Mouse (Mus musculus): ENCODE measurements around the gene Cd7. TPM values are rescaled to one million over a fixed set of nuclear protein-coding genes. Genes with fewer than 3 reads are reported as not detected.
A peak's percentile ranks its signal among the peaks of the same experiment; 100 is the strongest.

Gene Cd7
- polyA plus RNA-seq, 2 experiments: 0.37 to 0.56 TPM

DNA sequence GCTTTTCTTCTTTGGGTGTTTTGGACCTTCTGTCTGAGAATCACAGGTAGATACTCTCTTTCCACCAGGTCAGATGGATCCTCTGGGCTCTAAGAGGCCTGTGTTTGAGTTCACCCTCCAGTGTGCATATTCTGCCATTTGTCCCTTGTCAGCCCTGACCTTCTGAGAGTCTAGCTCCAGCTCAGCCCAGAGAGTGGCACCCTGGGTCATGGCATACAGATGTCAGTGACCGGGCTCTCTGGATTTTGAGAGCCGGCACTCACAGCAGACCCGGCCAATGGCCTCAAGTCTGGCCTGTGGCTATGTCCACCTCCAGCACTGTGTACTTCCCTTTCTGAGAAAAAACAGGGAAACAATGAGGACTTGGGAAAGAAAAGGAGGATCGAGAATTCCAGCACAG, 20.3 kb upstream of the Cd7 start:
- WGBS (ENCODE audit: insufficient replicate concordance): 66% methylated on average over 4 of the region's 4 CpGs
- TF ChIP-seq EP300 (IDR thresholded peaks at IDR 0.05; ENCODE audit: low read depth): no peak
- TF ChIP-seq CTCF (IDR thresholded peaks at IDR 0.05; ENCODE audit: low read depth): no peak
- no peak for ATAC-seq (ENCODE audit: insufficient read depth)
- no peak overlapping the region for H3K4me2 ChIP-seq (ENCODE audit: low read depth)
- DNase-seq (ENCODE audit: low read depth in 3 of 3, low spot score in 3 of 3): no peak
- no peaks in the 10 kb centered on the region for H3K36me3 ChIP-seq (replicated peaks; ENCODE audit: control insufficient read depth, insufficient read depth, low read depth)
- H3K4me3 ChIP-seq (ENCODE audit: insufficient read depth in 1 of 2, low read depth in 2 of 2, low read length in 2 of 2): no peak overlapping the region
- H3K4me1 ChIP-seq (replicated peaks; ENCODE audit: control insufficient read depth in 2 of 2, insufficient read depth in 2 of 2, low read length in 1 of 2): peaks cover 0 to 23% of the 10 kb centered on the region in 2 experiments; a peak in 2 of 4 replicates
- no peaks in the 10 kb centered on the region for H3K27me3 ChIP-seq (ENCODE audit: control insufficient read depth, insufficient read depth, low read length)
- no peaks in the 10 kb centered on the region for H3K9me3 ChIP-seq (ENCODE audit: control insufficient read depth, low read length)
- H3K27ac ChIP-seq: no peak overlapping the region
- no peak overlapping the region for H3K9ac ChIP-seq (replicated peaks)

DNA sequence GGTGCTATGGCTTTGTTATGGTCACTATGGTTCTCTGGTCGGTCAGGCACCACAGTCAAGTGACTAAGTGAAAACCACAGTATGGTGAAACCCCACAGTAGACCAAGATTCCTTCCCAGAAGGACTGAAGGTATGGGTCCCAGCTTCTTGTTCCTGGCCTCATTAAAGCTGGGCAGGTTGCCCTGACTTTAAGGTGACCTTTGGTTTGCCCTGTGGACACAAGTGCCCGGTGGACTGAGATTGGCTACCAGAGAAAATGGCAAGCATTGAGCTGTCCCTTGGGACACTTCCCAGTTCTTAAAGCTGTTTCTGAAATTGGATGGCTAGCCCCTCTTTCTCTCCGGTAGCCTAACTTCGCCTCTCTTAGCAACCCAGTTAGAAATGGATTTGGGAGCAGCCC, 19.7 kb upstream of the Cd7 start:
- ATAC-seq (ENCODE audit: insufficient read depth) (no peak), DNase-seq (ENCODE audit: low read depth in 3 of 3, low spot score in 3 of 3) (no peak)
- Histone ChIP-seq H3K4me2 (ENCODE audit: low read depth) (no peak overlapping the region), H3K9ac (replicated peaks) (no peak overlapping the region), H3K27me3 (ENCODE audit: control insufficient read depth, insufficient read depth, low read length) (no peaks in the 10 kb centered on the region), H3K4me1 (replicated peaks; ENCODE audit: control insufficient read depth in 2 of 2, insufficient read depth in 2 of 2, low read length in 1 of 2) (peaks cover 0 to 23% of the 10 kb centered on the region in 2 experiments; a peak in 2 of 4 replicates), H3K27ac (no peak overlapping the region), H3K4me3 (ENCODE audit: insufficient read depth in 1 of 2, low read depth in 2 of 2, low read length in 2 of 2) (no peak overlapping the region), H3K9me3 (ENCODE audit: control insufficient read depth, low read length) (no peaks in the 10 kb centered on the region), H3K36me3 (replicated peaks; ENCODE audit: control insufficient read depth, insufficient read depth, low read depth) (no peaks in the 10 kb centered on the region)
- WGBS (ENCODE audit: insufficient replicate concordance): 58% methylated on average over 4 of the region's 4 CpGs
- TF ChIP-seq EP300 (IDR thresholded peaks at IDR 0.05; ENCODE audit: low read depth) (no peak), CTCF (IDR thresholded peaks at IDR 0.05; ENCODE audit: low read depth) (no peak)

DNA sequence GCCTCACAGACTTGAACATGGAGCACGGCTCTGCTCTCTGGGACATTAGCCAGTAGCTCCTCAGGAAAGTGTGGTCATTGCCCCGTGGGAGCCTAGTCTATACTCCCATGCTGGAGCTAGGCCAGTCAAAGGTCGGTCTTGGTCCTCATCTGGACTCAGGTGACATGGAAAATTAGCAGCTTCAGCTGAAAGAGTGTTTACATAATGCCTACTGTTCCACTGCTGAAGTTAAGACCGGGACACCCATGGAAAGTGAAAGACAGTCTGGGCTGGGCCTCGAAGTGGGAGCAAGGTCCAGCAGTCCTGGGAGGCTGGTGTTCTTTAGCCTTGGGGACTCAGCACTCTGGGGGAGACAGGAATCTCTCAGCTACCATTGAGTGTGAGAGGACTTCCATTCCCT, 18.9 kb upstream of the Cd7 start:
- Histone ChIP-seq H3K9ac (replicated peaks) (no peak overlapping the region), H3K4me1 (replicated peaks; ENCODE audit: control insufficient read depth in 2 of 2, insufficient read depth in 2 of 2, low read length in 1 of 2) (peaks cover 0 to 23% of the 10 kb centered on the region in 2 experiments; a peak in 2 of 4 replicates), H3K27ac (no peak overlapping the region), H3K36me3 (replicated peaks; ENCODE audit: control insufficient read depth, insufficient read depth, low read depth) (no peaks in the 10 kb centered on the region), H3K4me2 (ENCODE audit: low read depth) (no peak overlapping the region), H3K9me3 (ENCODE audit: control insufficient read depth, low read length) (no peaks in the 10 kb centered on the region), H3K27me3 (ENCODE audit: control insufficient read depth, insufficient read depth, low read length) (no peaks in the 10 kb centered on the region), H3K4me3 (ENCODE audit: insufficient read depth in 1 of 2, low read depth in 2 of 2, low read length in 2 of 2) (no peak overlapping the region)
- 41% methylated on average over 5 of the region's 5 CpGs for WGBS (ENCODE audit: insufficient replicate concordance)
- ATAC-seq (ENCODE audit: insufficient read depth) (no peak), DNase-seq (ENCODE audit: low read depth in 3 of 3, low spot score in 3 of 3) (no peak)
- no peak for TF ChIP-seq CTCF (IDR thresholded peaks at IDR 0.05; ENCODE audit: low read depth)
- TF ChIP-seq EP300 (IDR thresholded peaks at IDR 0.05; ENCODE audit: low read depth): no peak

DNA sequence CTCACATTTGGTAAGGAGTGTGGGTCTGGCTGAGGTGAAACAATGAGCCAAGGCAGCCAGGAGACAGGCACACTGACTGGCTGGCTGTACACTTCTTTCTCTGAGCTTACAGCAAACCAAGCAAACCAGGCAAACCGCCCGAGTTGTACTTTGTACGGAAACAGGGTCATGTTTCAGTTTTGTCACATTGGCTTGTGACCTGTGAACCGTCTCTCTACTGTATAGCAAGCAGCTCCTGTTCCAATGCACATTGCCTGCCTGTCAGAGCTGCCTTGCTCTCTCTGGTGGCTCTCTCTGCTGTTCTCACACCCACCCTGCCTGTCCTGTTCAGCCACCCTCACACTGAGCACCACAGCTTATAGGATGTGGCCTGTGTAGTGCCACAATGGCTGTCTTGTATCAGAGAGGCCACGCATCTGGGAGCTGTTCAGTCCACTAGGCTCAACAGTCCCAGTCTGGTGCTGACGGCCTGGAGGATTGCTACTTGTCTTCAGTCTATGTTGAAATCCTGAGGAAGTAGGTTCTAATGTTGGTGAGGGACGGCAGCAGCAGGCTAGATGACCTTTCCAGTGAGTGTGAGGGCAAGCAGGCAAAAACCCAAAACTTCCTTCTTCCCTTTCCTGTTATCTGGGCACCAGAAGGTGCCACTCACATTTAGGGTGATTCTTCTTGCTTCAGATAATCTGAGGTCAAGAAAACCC, 17.5 kb upstream of the Cd7 start:
- H3K27me3 ChIP-seq (ENCODE audit: control insufficient read depth, insufficient read depth, low read length): no peaks in the 10 kb centered on the region
- H3K27ac ChIP-seq: peak overlapping the region; percentile 42
- H3K4me2 ChIP-seq (ENCODE audit: low read depth): no peak overlapping the region
- no peak overlapping the region for H3K9ac ChIP-seq (replicated peaks)
- WGBS (ENCODE audit: insufficient replicate concordance): 43% methylated on average over 7 of the region's 7 CpGs
- TF ChIP-seq CTCF (IDR thresholded peaks at IDR 0.05; ENCODE audit: low read depth) (no peak), EP300 (IDR thresholded peaks at IDR 0.05; ENCODE audit: low read depth) (no peak)
- H3K9me3 ChIP-seq (ENCODE audit: control insufficient read depth, low read length): no peaks in the 10 kb centered on the region
- ATAC-seq (ENCODE audit: insufficient read depth) (no peak), DNase-seq (ENCODE audit: low read depth in 3 of 3, low spot score in 3 of 3) (peak in 2 of 3 experiments; percentile 30 to 38)
- peaks cover 0 to 22% of the 10 kb centered on the region in 2 experiments; a peak in 2 of 4 replicates for H3K4me1 ChIP-seq (replicated peaks; ENCODE audit: control insufficient read depth in 2 of 2, insufficient read depth in 2 of 2, low read length in 1 of 2)
- no peak overlapping the region for H3K4me3 ChIP-seq (ENCODE audit: insufficient read depth in 1 of 2, low read depth in 2 of 2, low read length in 2 of 2)
- no peaks in the 10 kb centered on the region for H3K36me3 ChIP-seq (replicated peaks; ENCODE audit: control insufficient read depth, insufficient read depth, low read depth)

DNA sequence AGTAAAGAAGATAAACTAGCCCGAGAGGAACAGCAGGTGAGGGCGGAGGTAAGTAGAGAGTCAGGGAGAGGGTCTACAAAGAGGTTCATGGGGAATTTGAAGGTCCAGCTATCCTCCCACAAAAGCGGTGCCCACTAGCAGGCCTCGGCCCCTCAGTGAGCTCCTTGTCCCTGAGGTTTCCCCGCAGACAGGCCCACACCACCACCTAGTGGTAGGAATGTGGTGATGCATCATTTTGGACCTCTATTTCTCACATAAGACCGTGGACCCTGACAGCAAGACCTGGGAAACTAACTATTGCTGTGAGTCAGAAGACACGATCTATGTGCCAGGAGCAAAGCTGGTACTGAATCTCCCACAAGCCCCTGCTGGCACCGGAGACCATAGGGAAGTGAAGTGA, 14.3 kb upstream of the Cd7 start:
- Histone ChIP-seq H3K4me2 (ENCODE audit: low read depth) (no peak overlapping the region), H3K27ac (no peak overlapping the region), H3K4me1 (replicated peaks; ENCODE audit: control insufficient read depth in 2 of 2, insufficient read depth in 2 of 2, low read length in 1 of 2) (peaks cover 0 to 20% of the 10 kb centered on the region in 2 experiments; a peak in 2 of 4 replicates), H3K9me3 (ENCODE audit: control insufficient read depth, low read length) (no peaks in the 10 kb centered on the region), H3K4me3 (ENCODE audit: insufficient read depth in 1 of 2, low read depth in 2 of 2, low read length in 2 of 2) (no peak overlapping the region), H3K9ac (replicated peaks) (no peak overlapping the region), H3K27me3 (ENCODE audit: control insufficient read depth, insufficient read depth, low read length) (no peaks in the 10 kb centered on the region), H3K36me3 (replicated peaks; ENCODE audit: control insufficient read depth, insufficient read depth, low read depth) (no peaks in the 10 kb centered on the region)
- WGBS (ENCODE audit: insufficient replicate concordance): 9% methylated on average over 8 of the region's 8 CpGs
- TF ChIP-seq CTCF (IDR thresholded peaks at IDR 0.05; ENCODE audit: low read depth): peak; percentile 99
- TF ChIP-seq EP300 (IDR thresholded peaks at IDR 0.05; ENCODE audit: low read depth): no peak
- DNase-seq (ENCODE audit: low read depth in 3 of 3, low spot score in 3 of 3) (peak; percentile 44 to 51 (median 50)), ATAC-seq (ENCODE audit: insufficient read depth) (0 out of 2 replicates have a peak, but pooled peaks have one; percentile 18)

All from liver, embryonic 14.5 days (tissue).